Mouse (Mus musculus) liver, embryonic 11.5 days (tissue): ENCODE measurements at regions not wholly inside any gene's neighbourhood (a gene's known extent, or its start where the extent isn't known, plus 50 kb on each side); places are given as distances from the start of the nearest gene placed in this dataset.

Experiments used
- ATAC-seq: fragments of 200-750 bp; cut with Nextera tagmentation; replicated peaks from 2 replicates; pipeline ENCODE4 v1.8.0; 2017; ENCODE audit warnings: moderate number of reproducible peaks, mild to moderate bottlenecking, moderate TSS enrichment, moderate library complexity; ENCODE audit not compliant: low FRiP score
- DNase-seq: peaks from one replicate; pipeline ENCODE4 v3.0.0-alpha.2; 2017; ENCODE audit warnings: low spot score
- H3K27ac ChIP-seq: fragments of 300-500 bp; sonication (generic); 2 replicates; pipeline ENCODE4 v1.5.1; 2014; ENCODE audit warnings: mild to moderate bottlenecking, low read depth, low read length, control low read depth
- H3K27me3 ChIP-seq: fragments of 300-500 bp; sonication (generic); replicated peaks from 2 replicates; pipeline ENCODE4 v1.6.1; 2014; ENCODE audit warnings: low read length, mixed read lengths; ENCODE audit not compliant: control insufficient read depth, insufficient read depth
- H3K36me3 ChIP-seq: fragments of 300-500 bp; sonication (generic); 2 replicates; pipeline ENCODE4 v1.6.1; 2014; ENCODE audit warnings: mild to moderate bottlenecking, low read length, moderate library complexity, mixed read lengths; ENCODE audit not compliant: control insufficient read depth, insufficient read depth
- H3K4me1 ChIP-seq: fragments of 300-500 bp; sonication (generic); replicated peaks from 2 replicates; pipeline ENCODE4 v1.6.1; 2014; ENCODE audit warnings: low read length, mixed read lengths; ENCODE audit not compliant: control insufficient read depth, insufficient read depth
- H3K4me2 ChIP-seq: fragments of 300-500 bp; sonication (generic); 2 replicates; pipeline ENCODE4 v1.6.1; 2014; ENCODE audit warnings: mild to moderate bottlenecking, control low read depth, moderate library complexity
- H3K4me3 ChIP-seq: fragments of 300-500 bp; sonication (generic); 2 replicates; pipeline ENCODE4 v1.5.1; 2014; ENCODE audit warnings: low read depth, low read length, control low read depth
- H3K9ac ChIP-seq: fragments of 300-500 bp; sonication (generic); 2 replicates; pipeline ENCODE4 v1.6.1; 2014; ENCODE audit warnings: low read depth, low read length, control low read depth
- H3K9me3 ChIP-seq: fragments of 300-500 bp; sonication (generic); 2 replicates; pipeline ENCODE4 v1.6.1; 2016; ENCODE audit warnings: low read length, inconsistent platforms, mixed read lengths; ENCODE audit not compliant: control insufficient read depth
- WGBS: fragments of 180-500 bp; shearing (Covaris S2); extraction: QIAGEN DNeasy Blood & Tissue Kit; methylation state at CpG from one replicate; pipeline ENCODE4 v1.1.7; 2014; 5-methylcytosine and 5-hydroxymethylcytosine counted together

DNA sequence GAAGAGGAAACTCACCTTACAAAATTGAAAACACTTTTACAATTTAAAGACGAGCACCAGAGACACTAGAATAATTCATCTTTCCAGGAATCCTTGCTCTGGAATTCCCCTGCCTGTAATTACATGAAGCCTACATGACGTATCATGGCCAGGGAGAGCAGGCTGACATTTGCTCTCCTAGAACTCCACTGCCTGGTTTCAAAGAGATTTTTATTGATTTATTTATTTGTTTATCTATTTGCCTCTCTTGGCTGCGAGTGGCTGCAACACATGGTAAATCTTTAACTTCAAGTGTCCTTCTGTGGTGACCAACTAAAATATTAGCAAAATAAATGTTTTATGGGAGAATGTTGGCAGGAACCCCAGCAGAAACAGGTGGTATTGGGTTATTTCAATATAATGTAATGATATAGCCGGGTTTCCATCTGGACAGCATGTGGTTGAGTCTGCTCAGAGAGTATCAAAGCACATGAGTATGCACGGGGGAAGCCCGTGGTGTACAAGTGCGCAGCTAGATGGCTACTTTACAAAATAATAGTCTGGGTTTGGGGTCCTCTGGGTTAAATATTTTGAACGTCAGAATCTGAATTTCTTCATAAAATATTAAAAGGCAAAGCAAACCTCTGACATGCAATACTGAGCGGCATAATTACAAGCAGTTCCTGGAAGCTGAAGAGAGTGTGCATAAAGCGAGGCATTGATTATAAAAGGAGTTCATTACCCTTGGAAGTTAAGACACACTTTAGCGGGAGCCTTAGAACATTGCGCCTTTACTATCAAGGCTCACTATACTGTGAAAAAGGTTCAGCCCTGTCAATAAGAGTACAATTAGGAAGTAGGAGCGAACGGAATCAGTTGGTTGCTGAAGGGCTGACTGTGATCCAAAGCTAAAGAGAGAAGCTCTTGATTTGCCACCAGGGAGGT is 244.0 kb downstream of the C1d start:
- Histone ChIP-seq H3K27ac (no peak overlapping the region), H3K9me3 (no peaks in the 10 kb centered on the region), H3K27me3 (no peaks in the 10 kb centered on the region), H3K4me2 (no peak overlapping the region), H3K36me3 (no peaks in the 10 kb centered on the region), H3K4me3 (no peak overlapping the region), H3K9ac (no peak overlapping the region), H3K4me1 (no peaks in the 10 kb centered on the region)
- DNase-seq, result no peak
- ATAC-seq, result no peak
- 80% methylated on average over 14 of the region's 14 CpGs for WGBS

DNA sequence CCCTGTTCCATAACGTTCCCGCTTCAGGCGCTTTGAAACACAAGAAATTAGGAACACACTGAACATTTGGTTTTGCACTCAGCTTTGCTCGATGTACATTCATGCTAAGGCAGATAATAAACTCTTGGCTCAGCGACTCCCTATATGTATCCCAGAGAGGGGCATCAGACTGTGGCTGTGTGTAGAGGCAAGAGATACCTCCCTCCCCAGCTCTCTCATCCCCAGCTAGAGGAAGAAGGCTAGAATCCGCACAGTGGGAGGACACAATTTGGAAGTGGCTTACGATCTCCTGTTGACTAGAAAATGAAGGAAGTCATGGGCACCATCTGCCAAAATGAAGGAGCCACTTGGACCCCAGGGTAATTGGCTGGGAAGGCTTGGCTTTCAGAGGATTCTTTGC is 244.7 kb downstream of the C1d start:
- H3K27ac ChIP-seq, result no peak overlapping the region
- 82% methylated on average over 7 of the region's 7 CpGs for WGBS

DNA sequence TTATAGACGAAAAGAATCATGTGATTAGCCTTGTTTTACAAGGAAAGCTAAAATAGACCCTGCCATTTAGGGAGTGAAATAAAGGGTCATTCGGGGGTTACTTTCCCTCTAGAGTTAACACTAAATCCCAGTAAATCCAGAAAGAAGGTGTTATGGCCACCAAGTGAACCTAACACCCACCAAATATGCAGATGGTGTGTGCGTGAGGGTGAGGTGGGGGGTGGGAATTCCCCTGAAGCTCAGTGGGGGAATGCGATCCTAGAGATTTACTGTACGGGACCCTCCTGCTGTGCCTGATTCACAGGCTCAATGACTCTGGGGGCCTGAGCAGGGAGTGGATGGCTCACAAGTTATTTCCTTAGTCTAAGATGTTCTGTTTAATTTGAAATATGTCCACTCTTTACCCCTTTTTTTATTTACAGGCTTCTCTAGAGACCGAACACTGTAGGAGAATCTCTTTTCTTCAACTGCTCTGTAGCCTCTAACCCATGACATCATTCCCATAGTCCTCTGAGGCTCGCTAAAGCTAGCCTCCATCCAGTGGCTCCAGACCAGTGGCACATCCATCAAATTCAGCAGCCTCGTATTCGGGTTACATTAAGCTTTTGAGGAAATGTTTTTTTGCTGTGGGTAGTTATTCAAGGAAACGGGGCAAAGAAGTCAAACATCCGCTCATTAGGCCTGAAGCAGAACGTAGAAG is 265.0 kb downstream of the C1d start:
- Histone ChIP-seq H3K4me2 (no peak overlapping the region), H3K27ac (no peak overlapping the region), H3K4me1 (no peaks in the 10 kb centered on the region), H3K36me3 (no peaks in the 10 kb centered on the region), H3K9me3 (no peaks in the 10 kb centered on the region), H3K9ac (no peak overlapping the region), H3K27me3 (no peaks in the 10 kb centered on the region), H3K4me3 (no peak overlapping the region)
- no peak for DNase-seq
- WGBS, result 77% methylated on average over 12 of the region's 12 CpGs
- no peak for ATAC-seq

More for the DNA sequence above, 244.7 kb downstream of the C1d start:
- H3K4me1 ChIP-seq, result no peaks in the 10 kb centered on the region
- DNase-seq (no peak), ATAC-seq (no peak)
- no peak overlapping the region for H3K4me3 ChIP-seq
- no peak overlapping the region for H3K4me2 ChIP-seq
- H3K9me3 ChIP-seq, result no peaks in the 10 kb centered on the region
- no peak overlapping the region for H3K9ac ChIP-seq
- no peaks in the 10 kb centered on the region for H3K27me3 ChIP-seq
- H3K36me3 ChIP-seq, result no peaks in the 10 kb centered on the region

DNA sequence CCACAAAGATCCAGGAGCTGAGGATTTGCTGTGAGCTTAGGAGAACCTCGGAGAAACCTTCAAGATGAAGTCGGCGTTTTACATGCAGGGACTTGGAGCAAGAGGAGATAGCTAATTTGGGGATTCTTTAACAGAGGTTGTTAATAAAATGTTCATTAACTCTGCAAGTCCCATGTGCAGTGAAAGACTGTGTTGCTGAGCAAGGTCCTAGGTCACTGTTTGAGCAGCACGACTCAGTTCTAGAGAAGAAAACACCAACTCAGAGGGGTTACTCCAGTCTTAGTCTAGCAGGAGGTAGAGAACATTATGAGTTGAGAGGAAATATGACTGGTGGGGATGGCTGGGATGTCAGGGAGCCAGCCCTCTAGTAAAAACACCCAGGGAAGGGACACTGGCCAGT is 265.9 kb downstream of the C1d start:
- Histone ChIP-seq H3K36me3 (no peaks in the 10 kb centered on the region), H3K4me2 (no peak overlapping the region), H3K27ac (no peak overlapping the region), H3K9me3 (no peaks in the 10 kb centered on the region), H3K9ac (no peak overlapping the region), H3K4me3 (no peak overlapping the region), H3K4me1 (no peaks in the 10 kb centered on the region), H3K27me3 (no peaks in the 10 kb centered on the region)
- ATAC-seq (no peak), DNase-seq (no peak)
- 77% methylated on average over 4 of the region's 4 CpGs for WGBS

DNA sequence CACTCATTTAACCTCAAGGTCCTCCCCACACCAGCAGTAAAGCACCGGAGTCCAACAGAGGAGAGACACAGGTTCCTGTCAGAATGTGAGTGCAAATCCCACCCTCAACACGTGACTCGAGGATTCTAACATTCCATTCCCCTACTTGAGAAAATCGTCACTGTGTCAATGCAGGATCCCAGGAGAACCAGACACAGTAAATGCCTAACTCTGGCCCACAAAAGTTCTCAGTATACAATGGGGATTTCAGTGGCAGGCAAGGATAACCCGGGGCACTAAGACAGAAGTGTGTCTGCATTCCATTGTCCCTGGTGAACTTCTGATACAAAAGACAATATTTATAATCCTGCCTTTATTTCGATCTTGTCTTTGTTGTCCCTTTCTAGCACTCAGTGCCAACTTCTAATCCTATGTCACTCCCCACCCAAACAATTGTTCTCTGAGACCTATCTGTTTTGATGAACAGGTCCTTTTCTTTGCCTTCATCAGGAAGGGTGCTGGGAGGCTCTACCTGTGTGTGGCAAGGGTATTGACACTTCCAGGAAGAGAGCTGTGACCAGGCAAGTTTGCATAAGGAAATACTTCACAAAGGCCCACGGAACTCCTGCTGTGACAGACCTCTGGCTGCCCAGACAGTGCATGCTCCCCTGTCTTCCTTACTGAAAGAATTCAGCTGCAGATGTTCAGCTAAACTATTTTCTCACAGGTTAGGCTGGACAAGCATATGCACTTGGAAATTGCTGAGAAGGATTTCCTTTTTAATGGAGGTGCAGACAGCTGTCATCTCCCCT is 267.8 kb downstream of the C1d start:
- H3K27ac ChIP-seq, result no peak overlapping the region
- no peaks in the 10 kb centered on the region for H3K36me3 ChIP-seq
- no peaks in the 10 kb centered on the region for H3K4me1 ChIP-seq
- H3K4me2 ChIP-seq, result no peak overlapping the region
- 53% methylated on average over 7 of the region's 7 CpGs for WGBS
- no peak overlapping the region for H3K4me3 ChIP-seq
- DNase-seq (no peak), ATAC-seq (no peak)
- H3K9me3 ChIP-seq, result no peaks in the 10 kb centered on the region
- H3K27me3 ChIP-seq, result no peaks in the 10 kb centered on the region
- no peak overlapping the region for H3K9ac ChIP-seq

DNA sequence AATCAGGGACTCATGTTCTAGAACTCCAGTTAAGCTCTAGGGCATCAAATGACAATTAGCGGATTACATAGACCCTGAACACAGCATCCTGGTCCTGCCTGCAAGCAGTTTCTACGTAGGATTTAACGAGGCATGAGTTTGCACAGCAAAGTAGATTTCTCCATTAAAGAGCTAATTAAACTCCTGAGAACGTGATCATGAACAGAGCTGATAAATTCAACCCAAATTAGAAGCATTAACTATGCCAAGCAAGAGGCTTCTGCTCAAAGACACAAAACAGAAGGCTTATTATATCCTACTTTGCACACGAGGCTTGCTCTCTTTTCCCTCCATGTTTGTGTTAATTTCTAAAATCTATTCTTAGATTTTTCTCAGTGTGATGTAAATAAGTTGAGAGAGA is 269.1 kb downstream of the C1d start:
- Histone ChIP-seq H3K4me1 (no peaks in the 10 kb centered on the region), H3K27ac (no peak overlapping the region), H3K9me3 (no peaks in the 10 kb centered on the region), H3K4me2 (no peak overlapping the region), H3K4me3 (no peak overlapping the region), H3K36me3 (no peaks in the 10 kb centered on the region), H3K9ac (no peak overlapping the region), H3K27me3 (no peaks in the 10 kb centered on the region)
- no peak for DNase-seq
- ATAC-seq, result no peak
- WGBS, result 75% methylated on average over 5 of the region's 5 CpGs

DNA sequence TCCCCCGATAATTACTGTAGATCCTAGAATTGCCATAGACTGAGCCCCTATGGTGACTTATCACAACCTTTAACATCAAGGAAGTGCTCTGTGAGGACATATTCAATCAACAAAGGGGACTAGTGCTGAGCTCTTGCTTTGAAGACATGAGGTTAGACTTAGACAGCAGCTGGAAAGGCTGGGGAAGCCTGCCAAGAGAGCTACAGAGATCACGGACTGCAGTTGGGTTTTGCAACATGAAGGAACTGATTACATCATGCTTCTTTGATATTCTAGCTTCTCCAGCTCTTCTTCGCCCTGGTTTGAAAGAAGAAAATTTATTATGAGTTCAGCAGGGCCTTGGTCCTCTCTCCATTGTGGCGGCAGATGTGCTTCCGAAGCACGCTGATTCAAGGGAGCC is 271.2 kb downstream of the C1d start:
- H3K27ac ChIP-seq, result no peak overlapping the region
- H3K4me1 ChIP-seq, result no peaks in the 10 kb centered on the region
- H3K9me3 ChIP-seq, result no peaks in the 10 kb centered on the region
- H3K4me3 ChIP-seq, result no peak overlapping the region
- no peak overlapping the region for H3K9ac ChIP-seq
- ATAC-seq (no peak), DNase-seq (no peak)
- H3K36me3 ChIP-seq, result no peaks in the 10 kb centered on the region
- 77% methylated on average over 6 of the region's 6 CpGs for WGBS
- no peak overlapping the region for H3K4me2 ChIP-seq
- H3K27me3 ChIP-seq, result no peaks in the 10 kb centered on the region

DNA sequence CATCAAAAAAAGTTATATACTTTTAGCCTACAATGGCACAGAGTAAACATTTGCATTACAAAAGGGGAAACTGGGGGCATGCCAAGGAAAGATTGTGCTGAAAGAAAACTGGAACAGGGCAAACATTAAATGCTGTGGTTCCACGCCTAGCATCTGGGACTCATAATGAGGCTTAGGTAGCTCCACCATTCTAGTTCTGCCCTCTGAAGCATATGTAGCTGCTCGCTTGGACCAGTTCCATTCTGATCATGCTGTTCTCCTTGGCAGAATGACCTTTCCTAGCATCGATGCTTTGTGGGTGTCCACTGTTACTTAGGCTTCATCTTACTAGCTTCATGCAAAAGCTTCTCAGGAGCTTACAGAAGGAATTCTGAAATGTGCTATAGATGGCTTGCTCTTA is 276.3 kb downstream of the C1d start:
- Histone ChIP-seq H3K4me2 (no peak overlapping the region), H3K4me1 (no peaks in the 10 kb centered on the region), H3K27me3 (no peaks in the 10 kb centered on the region), H3K36me3 (no peaks in the 10 kb centered on the region), H3K9me3 (no peaks in the 10 kb centered on the region), H3K4me3 (no peak overlapping the region), H3K27ac (no peak overlapping the region), H3K9ac (no peak overlapping the region)
- no peak for ATAC-seq
- 80% methylated on average over 3 of the region's 3 CpGs for WGBS
- no peak for DNase-seq
